Mouse (Mus musculus) cerebellum, adult 2 months (tissue): ENCODE results near the gene Olfr125. TPM values are rescaled to one million over a fixed set of nuclear protein-coding genes. Genes with fewer than 3 reads are reported as not detected.

Source experiments
- DNase-seq, 2 experiments: peaks; one replicate each; pipeline ENCODE4 v3.0.0; 2021
- H3K27ac ChIP-seq: fragments of 200-500 bp; 2 replicates; pipeline ENCODE4 v1.5.1; 2012; ENCODE audit warnings: low read length, control low read depth, inconsistent platforms; ENCODE audit not compliant: insufficient read depth
- H3K27me3 ChIP-seq: fragments of 200-500 bp; 2 replicates; pipeline ENCODE4 v1.6.1; 2012; ENCODE audit warnings: inconsistent platforms, mild to moderate bottlenecking, low read length, moderate library complexity; ENCODE audit not compliant: control insufficient read depth, insufficient read depth
- H3K4me1 ChIP-seq: fragments of 200-500 bp; 2 replicates; pipeline ENCODE4 v1.6.1; 2011; ENCODE audit warnings: low read length; ENCODE audit not compliant: control insufficient read depth, insufficient read depth
- H3K4me3 ChIP-seq: fragments of 200-500 bp; replicated peaks from 2 replicates; pipeline ENCODE3; 2011; ENCODE audit warnings: mild to moderate bottlenecking, low read depth, low read length, control low read depth; ENCODE audit not compliant: insufficient read depth
- CTCF ChIP-seq: fragments of 200-500 bp; IDR thresholded peaks from 2 replicates; pipeline ENCODE4 v1.5.1; 2011; ENCODE audit warnings: low read depth, mild to moderate bottlenecking, control low read depth, low read length, moderate library complexity, borderline replicate concordance; ENCODE audit not compliant: insufficient read depth
- POLR2A ChIP-seq: fragments of 200-500 bp; IDR thresholded peaks from 2 replicates; pipeline ENCODE4 v1.6.1; 2011; ENCODE audit warnings: low read length, control low read depth, borderline replicate concordance; ENCODE audit not compliant: insufficient read depth
- WGBS: fragments of 180-500 bp; shearing (Covaris S2); methylation state at CpG from one replicate; pipeline ENCODE4 v1.1.7; 2018; 5-methylcytosine and 5-hydroxymethylcytosine counted together
- polyA plus RNA-seq: library from polyadenylated mRNA; depleted of rRNA; stranded (reverse); fragments of >200 nt; gene quantifications from 2 replicates; pipeline ENCODE4 v1.2.3, GENCODE M21; 2012; rRNA removed

The Olfr125 gene
- polyA plus RNA-seq: not detected in 2 replicates

DNA sequence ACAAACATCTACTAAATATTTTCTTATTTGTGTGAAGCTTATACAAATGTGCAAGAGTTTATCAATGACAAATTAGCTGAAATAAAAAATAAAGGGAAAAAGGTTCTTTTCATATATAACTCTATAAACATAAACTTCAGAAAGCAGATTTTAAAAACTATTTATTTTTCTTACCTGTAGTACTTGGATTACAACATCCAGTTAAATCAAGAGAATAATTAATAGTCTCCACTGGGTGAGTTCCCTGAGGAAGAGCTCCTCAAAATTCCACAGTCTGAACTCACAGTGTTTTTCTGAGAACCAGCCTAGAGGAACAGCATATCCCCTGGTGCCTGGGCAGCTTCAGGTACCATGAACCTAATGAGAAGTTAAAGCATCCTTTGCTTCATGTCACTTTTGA is at the start of gene Olfr125:
TSS of gene Olfr125 (plus strand) at position 301 of the 400 bp plus-strand sequence.
- Histone ChIP-seq H3K27me3 (no peaks in the 10 kb centered on the region), H3K4me1 (no peaks in the 10 kb centered on the region), H3K4me3 (no peak within 1 kb of the TSS), H3K27ac (no peak within 1 kb of the TSS)
- no peak for TF ChIP-seq CTCF
- no peak for TF ChIP-seq POLR2A
- no peak for DNase-seq

GRCm38 (mm10) chr17:37793229-37793628 is 39.5 kb upstream of the Olfr125 start, which contains the start of gene Olfr123:
Gene Olfr123, plus strand, starts transcription at chr17:37793529.
- Histone ChIP-seq H3K27ac (no peak within 1 kb of the TSS), H3K4me1 (no peaks in the 10 kb centered on the region), H3K4me3 (no peak within 1 kb of the TSS), H3K27me3 (no peaks in the 10 kb centered on the region)
- TF ChIP-seq CTCF (no peak), POLR2A (no peak)
- DNase-seq: no peak
- WGBS: 84% methylated on average over 2 of the region's 2 CpGs

DNA sequence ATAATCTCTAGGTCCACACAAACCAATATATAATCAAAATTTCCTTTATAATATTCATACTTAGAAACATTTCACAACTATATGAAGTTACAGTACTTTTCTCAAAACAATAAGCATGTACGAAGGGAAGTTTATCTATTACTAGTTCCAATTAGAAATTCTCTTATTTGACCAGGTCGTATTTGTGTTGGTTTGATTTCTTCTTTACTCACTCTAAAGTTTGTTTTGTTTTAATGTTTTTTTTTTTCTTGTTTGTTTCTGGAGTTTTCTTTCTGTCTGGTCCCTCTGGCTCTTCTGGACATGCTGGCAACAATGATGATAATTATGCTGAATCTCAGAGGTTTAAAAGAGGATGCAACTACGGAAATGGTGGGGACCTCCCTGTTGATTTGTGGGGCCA is 33.2 kb upstream of the Olfr125 start, which contains the start of gene Olfr124:
TSS of gene Olfr124 (plus strand) at position 301 of the 400 bp plus-strand sequence.
- no peaks in the 10 kb centered on the region for H3K4me1 ChIP-seq
- WGBS: 85% methylated on average over 3 of the region's 3 CpGs
- H3K27me3 ChIP-seq: no peaks in the 10 kb centered on the region
- TF ChIP-seq CTCF (no peak), POLR2A (no peak)
- no peak for DNase-seq
- H3K4me3 ChIP-seq: no peak within 1 kb of the TSS
- H3K27ac ChIP-seq: no peak within 1 kb of the TSS

GRCm38 (mm10) chr17:37847183-37847582 is 14.4 kb downstream of the Olfr125 start, which contains the start of gene Olfr126:
Gene Olfr126, plus strand, starts transcription at chr17:37847483.
- no peak within 1 kb of the TSS for H3K4me3 ChIP-seq
- no peaks in the 10 kb centered on the region for H3K27me3 ChIP-seq
- H3K4me1 ChIP-seq: no peaks in the 10 kb centered on the region
- no peak within 1 kb of the TSS for H3K27ac ChIP-seq
- no peak for TF ChIP-seq POLR2A
- TF ChIP-seq CTCF: no peak
- DNase-seq: no peak

GRCm38 (mm10) chr17:37863901-37864300 is 31.2 kb downstream of the Olfr125 start:
- DNase-seq: no peak
- TF ChIP-seq POLR2A (no peak), CTCF (no peak)
- 56% methylated on average over 2 of the region's 2 CpGs for WGBS
- Histone ChIP-seq H3K4me3 (no peak overlapping the region), H3K4me1 (no peaks in the 10 kb centered on the region), H3K27me3 (no peaks in the 10 kb centered on the region), H3K27ac (no peak overlapping the region)

DNA sequence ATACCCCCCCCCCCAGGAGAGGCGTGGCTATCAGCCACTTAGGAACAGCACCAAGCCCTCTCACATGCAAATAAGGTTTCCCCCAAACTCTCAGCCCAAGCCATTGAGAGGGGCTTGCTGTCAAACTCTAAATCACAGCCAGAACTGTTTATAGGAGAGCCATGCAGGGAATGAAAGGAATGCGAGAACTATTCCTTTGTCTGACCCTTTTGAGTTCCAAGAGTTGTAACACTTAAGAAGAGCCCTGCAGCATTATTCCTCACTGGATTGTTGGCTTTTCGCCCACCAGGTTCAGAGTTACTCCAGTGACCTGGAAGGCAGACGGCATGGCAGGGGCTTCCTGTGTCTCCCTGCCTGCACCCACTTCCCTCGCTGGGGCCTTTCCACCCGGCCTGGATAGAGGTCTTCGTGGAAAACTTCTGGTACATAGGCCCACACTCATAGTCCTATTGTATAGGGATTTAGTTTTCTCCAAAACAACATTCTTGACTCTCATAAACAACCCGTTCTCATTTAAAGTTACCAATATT is 37.0 kb downstream of the Olfr125 start:
- WGBS: 21% methylated on average over 8 of the region's 8 CpGs
- Histone ChIP-seq H3K27ac (no peak overlapping the region), H3K27me3 (no peaks in the 10 kb centered on the region), H3K4me3 (no peak overlapping the region), H3K4me1 (no peaks in the 10 kb centered on the region)
- TF ChIP-seq CTCF: no peak
- TF ChIP-seq POLR2A: no peak
- DNase-seq: no peak

DNA sequence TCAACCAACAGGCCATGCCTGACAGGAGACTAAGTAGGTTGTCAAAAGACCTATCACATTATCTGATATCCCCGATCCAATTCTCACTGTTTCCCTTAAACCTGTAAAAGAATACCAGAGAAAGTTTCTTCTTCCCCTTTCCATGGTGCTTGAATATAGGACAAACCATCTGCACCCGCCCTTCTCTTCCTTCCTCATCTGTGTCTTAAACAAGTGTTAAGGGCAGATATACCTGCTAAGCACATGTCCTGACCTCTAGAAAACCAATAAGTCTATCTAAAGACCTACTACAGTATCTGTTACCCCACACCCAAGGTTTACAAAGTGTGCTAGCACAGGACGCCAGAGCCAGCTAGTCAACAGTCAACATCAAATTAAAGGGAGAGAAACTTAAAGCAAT is 41.1 kb downstream of the Olfr125 start:
- WGBS: 75% methylated on average over 3 of the region's 3 CpGs
- TF ChIP-seq POLR2A (no peak), CTCF (no peak)
- no peaks in the 10 kb centered on the region for H3K27me3 ChIP-seq

More for the DNA sequence above, 41.1 kb downstream of the Olfr125 start:
- no peak overlapping the region for H3K27ac ChIP-seq
- no peak for DNase-seq
- H3K4me3 ChIP-seq: no peak overlapping the region
- no peaks in the 10 kb centered on the region for H3K4me1 ChIP-seq

Other genes with a start within 250 kb of the Olfr125 start
- gene Olfr114, start 240.2 kb upstream of the Olfr125 start, polyA plus RNA-seq: not detected in 2 replicates
- not detected in 2 replicates for gene Olfr115, start 205.8 kb upstream of the Olfr125 start, polyA plus RNA-seq
- not detected in 2 replicates for gene Olfr116, start 205.8 kb upstream of the Olfr125 start, polyA plus RNA-seq
- not detected in 2 replicates for gene Olfr117, start 169.2 kb upstream of the Olfr125 start, polyA plus RNA-seq
- not detected in 2 replicates for gene Olfr118, start 166.0 kb upstream of the Olfr125 start, polyA plus RNA-seq
- not detected in 2 replicates for gene Olfr119, start 136.4 kb upstream of the Olfr125 start, polyA plus RNA-seq
- not detected in 2 replicates for gene Olfr120, start 111.1 kb upstream of the Olfr125 start, polyA plus RNA-seq
- not detected in 2 replicates for gene Olfr121, start 84.1 kb upstream of the Olfr125 start, polyA plus RNA-seq
- not detected in 2 replicates for gene Olfr122, start 64.3 kb upstream of the Olfr125 start, polyA plus RNA-seq
- gene Olfr123, start 39.4 kb upstream of the Olfr125 start, polyA plus RNA-seq: not detected in 2 replicates
- gene Olfr124, start 33.1 kb upstream of the Olfr125 start, polyA plus RNA-seq: not detected in 2 replicates
- not detected in 2 replicates for gene Olfr126, start 14.5 kb downstream of the Olfr125 start, polyA plus RNA-seq
- gene Olfr127, start 67.5 kb downstream of the Olfr125 start, polyA plus RNA-seq: not detected in 2 replicates
- gene Olfr128, start 87.6 kb downstream of the Olfr125 start, polyA plus RNA-seq: not detected in 2 replicates
- not detected in 2 replicates for gene Olfr761, start 120.1 kb downstream of the Olfr125 start, polyA plus RNA-seq
- not detected in 2 replicates for gene Olfr129, start 227.1 kb downstream of the Olfr125 start, polyA plus RNA-seq
- gene Olfr130, start 231.0 kb downstream of the Olfr125 start, polyA plus RNA-seq: not detected in 2 replicates